Mouse (Mus musculus): Measurements from ENCODE around the gene Cdh4. TPM values are rescaled to one million over a fixed set of nuclear protein-coding genes. Genes with fewer than 3 reads are reported as not detected.

The Cdh4 gene
- polyA plus RNA-seq, 1 experiment from 2014 or later, result 8.2 TPM

DNA sequence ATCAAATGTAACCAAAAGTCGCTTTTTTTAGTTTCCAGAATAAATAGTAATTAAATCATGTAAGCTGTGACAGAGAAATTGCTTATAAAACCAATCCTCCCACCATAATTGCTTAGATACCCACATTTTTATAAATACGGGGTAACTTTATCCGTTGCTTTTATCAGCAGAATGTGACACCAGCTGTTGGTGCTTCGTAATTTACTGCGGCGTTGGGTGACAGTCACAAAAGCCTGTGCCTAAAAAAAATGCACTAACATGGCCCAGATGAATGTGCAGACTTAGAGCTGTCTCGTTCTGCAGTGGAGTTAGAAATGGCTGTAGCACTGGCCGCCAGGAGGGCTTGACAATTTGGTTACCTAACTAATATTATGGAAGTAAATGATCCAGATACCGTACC is 337.0 kb downstream of the Cdh4 start:
- no peaks in the 10 kb centered on the region for H3K27me3 ChIP-seq (ENCODE audit: control insufficient read depth, insufficient read depth, low read length)
- 82% methylated on average over 9 of the region's 9 CpGs for WGBS
- H3K4me1 ChIP-seq (replicated peaks; ENCODE audit: control insufficient read depth, insufficient read depth, low read length), result peaks cover 2% of the 10 kb centered on the region; the same call in 1 of the 2 replicates
- H3K36me3 ChIP-seq (ENCODE audit: control insufficient read depth, insufficient read depth, low read length), result no peaks in the 10 kb centered on the region
- H3K9me3 ChIP-seq (ENCODE audit: control insufficient read depth, low read length), result no peaks in the 10 kb centered on the region
- no peak overlapping the region for H3K4me2 ChIP-seq (replicated peaks; ENCODE audit: low read depth, low read length)
- no peak overlapping the region for H3K9ac ChIP-seq (ENCODE audit: low read depth, low read length)
- DNase-seq (ENCODE audit: low spot score) (no peak), ATAC-seq (ENCODE audit: low FRiP score) (no peak)
- no peak overlapping the region for H3K4me3 ChIP-seq (ENCODE audit: low read depth, low read length)
- H3K27ac ChIP-seq (ENCODE audit: low read depth, low read length), result no peak overlapping the region

DNA sequence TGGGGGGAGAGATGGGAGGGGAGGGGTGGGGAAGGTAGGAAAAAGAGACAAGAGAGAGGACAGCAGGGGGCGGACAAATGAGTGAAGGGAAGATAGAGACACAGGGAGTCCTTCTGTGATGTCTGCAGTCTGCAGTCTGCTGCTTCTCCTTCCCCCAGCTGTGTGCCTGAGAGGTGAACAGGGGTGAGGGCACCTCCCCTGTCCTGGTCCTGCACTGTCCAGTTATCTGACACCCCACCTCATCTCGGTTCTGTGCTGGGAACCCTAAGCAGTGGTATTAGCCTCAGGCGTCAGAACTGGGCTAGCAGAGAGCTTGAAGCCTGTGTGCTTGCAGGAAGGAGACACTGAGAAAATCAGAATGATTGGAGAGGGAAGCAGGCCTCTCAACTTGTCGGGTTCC is 338.7 kb downstream of the Cdh4 start:
- no peak overlapping the region for H3K27ac ChIP-seq (ENCODE audit: low read depth, low read length)
- 41% methylated on average over 4 of the region's 4 CpGs for WGBS
- ATAC-seq (ENCODE audit: low FRiP score) (no peak), DNase-seq (ENCODE audit: low spot score) (no peak)
- H3K36me3 ChIP-seq (ENCODE audit: control insufficient read depth, insufficient read depth, low read length), result no peaks in the 10 kb centered on the region
- no peak overlapping the region for H3K9ac ChIP-seq (ENCODE audit: low read depth, low read length)
- H3K4me1 ChIP-seq (replicated peaks; ENCODE audit: control insufficient read depth, insufficient read depth, low read length), result no peaks in the 10 kb centered on the region
- no peak overlapping the region for H3K4me3 ChIP-seq (ENCODE audit: low read depth, low read length)
- no peaks in the 10 kb centered on the region for H3K27me3 ChIP-seq (ENCODE audit: control insufficient read depth, insufficient read depth, low read length)
- no peak overlapping the region for H3K4me2 ChIP-seq (replicated peaks; ENCODE audit: low read depth, low read length)
- no peaks in the 10 kb centered on the region for H3K9me3 ChIP-seq (ENCODE audit: control insufficient read depth, low read length)

DNA sequence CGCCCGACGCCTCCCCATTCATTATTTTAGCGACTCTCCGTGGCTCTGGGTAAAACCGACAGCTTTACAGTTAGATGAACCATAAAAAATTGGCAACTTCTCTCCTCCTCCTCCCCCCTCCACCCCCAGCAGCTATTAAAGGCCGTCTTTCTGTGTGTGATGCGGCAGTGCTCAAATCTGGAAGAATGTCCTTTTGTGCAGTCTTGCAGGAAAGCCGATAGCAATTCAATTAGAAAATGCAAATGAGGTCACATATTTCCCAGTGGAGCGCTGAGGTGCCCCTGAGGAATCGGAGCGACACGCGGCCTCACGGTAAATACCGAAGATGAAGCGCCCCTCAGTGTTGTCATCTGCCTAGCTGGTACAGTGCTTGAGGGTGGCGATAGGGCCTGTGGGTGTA is 345.0 kb downstream of the Cdh4 start:
- H3K27me3 ChIP-seq (ENCODE audit: control insufficient read depth, insufficient read depth, low read length), result no peaks in the 10 kb centered on the region
- no peak overlapping the region for H3K4me3 ChIP-seq (ENCODE audit: low read depth, low read length)
- no peaks in the 10 kb centered on the region for H3K9me3 ChIP-seq (ENCODE audit: control insufficient read depth, low read length)
- ATAC-seq (ENCODE audit: low FRiP score), result peak; percentile 86
- 31% methylated on average over 18 of the region's 18 CpGs for WGBS
- H3K27ac ChIP-seq (ENCODE audit: low read depth, low read length), result peak overlapping the region; percentile 59; the same call in 1 of the 2 replicates
- H3K9ac ChIP-seq (ENCODE audit: low read depth, low read length), result no peak overlapping the region
- H3K4me1 ChIP-seq (replicated peaks; ENCODE audit: control insufficient read depth, insufficient read depth, low read length), result peaks cover 2% of the 10 kb centered on the region; the same call in 1 of the 2 replicates
- DNase-seq (ENCODE audit: low spot score), result peak; percentile 59
- H3K4me2 ChIP-seq (replicated peaks; ENCODE audit: low read depth, low read length), result no peak overlapping the region
- no peaks in the 10 kb centered on the region for H3K36me3 ChIP-seq (ENCODE audit: control insufficient read depth, insufficient read depth, low read length)

DNA sequence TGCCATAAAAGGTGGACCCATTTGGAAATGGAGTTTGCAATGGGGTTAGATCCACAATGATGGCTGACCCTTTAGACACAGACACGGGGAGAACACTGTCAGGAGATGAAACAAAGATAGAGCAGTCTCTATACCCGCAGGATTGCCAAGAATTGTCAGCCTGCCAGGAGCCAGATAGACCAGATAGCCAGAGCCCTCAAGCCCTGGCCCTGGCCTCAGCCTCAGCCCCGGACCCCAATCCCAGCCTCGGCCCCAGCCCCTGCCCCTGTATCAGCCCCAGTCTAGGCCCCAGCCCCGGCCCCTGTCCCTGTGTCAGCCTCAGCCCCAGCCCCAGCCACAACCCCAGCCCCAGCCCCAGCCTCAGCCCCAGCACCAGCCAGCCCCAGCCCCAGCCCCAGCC is 345.6 kb downstream of the Cdh4 start:
- ATAC-seq (ENCODE audit: low FRiP score) (peak; percentile 61), DNase-seq (ENCODE audit: low spot score) (no peak)
- WGBS, result 54% methylated on average over 5 of the region's 5 CpGs
- H3K27ac ChIP-seq (ENCODE audit: low read depth, low read length), result peak overlapping the region; percentile 54
- peaks cover 2% of the 10 kb centered on the region; the same call in 1 of the 2 replicates for H3K4me1 ChIP-seq (replicated peaks; ENCODE audit: control insufficient read depth, insufficient read depth, low read length)
- no peaks in the 10 kb centered on the region for H3K27me3 ChIP-seq (ENCODE audit: control insufficient read depth, insufficient read depth, low read length)
- H3K4me3 ChIP-seq (ENCODE audit: low read depth, low read length), result no peak overlapping the region
- H3K4me2 ChIP-seq (replicated peaks; ENCODE audit: low read depth, low read length), result no peak overlapping the region
- no peak overlapping the region for H3K9ac ChIP-seq (ENCODE audit: low read depth, low read length)
- H3K36me3 ChIP-seq (ENCODE audit: control insufficient read depth, insufficient read depth, low read length), result no peaks in the 10 kb centered on the region
- no peaks in the 10 kb centered on the region for H3K9me3 ChIP-seq (ENCODE audit: control insufficient read depth, low read length)

DNA sequence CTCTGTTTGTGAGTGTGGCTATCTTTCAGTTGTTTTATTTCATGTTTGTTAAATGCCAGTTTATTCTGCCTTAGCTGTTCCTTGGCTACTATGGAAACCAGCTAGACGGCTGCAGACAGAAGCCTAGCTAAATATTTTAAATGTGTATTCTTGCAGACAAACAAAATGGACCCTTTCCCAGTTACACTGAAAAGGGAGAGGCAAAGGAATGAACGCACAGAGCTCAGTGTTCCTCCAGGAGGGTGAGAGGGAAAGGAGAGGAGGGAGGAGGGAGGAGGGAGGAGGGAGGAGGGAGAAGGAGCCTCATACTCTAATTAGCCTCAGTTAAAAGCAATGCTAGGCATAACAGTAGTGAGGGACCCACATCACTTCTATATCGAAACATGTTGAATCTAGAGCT is 348.5 kb downstream of the Cdh4 start:
- DNase-seq (ENCODE audit: low spot score), result no peak
- Histone ChIP-seq H3K27ac (ENCODE audit: low read depth, low read length) (no peak overlapping the region), H3K4me1 (replicated peaks; ENCODE audit: control insufficient read depth, insufficient read depth, low read length) (peaks cover 2% of the 10 kb centered on the region; the same call in 1 of the 2 replicates)

DNA sequence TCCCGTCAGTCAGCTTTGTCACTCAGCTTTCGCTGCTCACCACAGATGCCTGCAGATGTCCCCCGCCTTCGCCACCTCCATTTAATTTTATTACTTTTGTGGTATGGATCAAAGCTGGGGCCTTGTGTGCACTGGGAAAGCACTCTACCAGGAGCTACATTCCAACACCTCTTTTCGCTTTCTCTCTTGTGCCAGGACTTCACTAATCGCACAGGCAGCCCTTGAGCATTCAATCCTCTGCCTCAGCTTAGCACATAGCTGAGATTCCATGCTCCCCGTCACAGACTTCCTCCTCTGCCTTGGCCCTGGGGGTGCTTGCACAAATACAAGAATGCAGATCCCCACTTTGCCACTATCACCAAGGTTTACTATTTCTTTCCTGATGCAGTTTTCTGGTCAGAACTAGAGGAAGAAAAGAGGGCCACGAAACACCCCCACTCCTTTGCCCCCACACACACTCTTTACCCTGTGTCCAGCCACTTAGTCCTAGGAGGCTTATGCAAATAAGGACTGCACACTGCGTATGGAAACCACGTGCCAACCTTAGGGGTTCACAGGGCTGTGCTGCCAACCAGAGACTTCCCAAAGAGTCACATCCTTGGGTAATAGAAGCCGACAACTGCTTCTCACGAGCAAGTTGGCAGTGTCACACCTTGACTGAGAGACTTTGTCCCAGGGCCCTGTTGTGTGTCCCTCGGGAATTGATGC is 350.3 kb downstream of the Cdh4 start:
- no peaks in the 10 kb centered on the region for H3K27me3 ChIP-seq (ENCODE audit: control insufficient read depth, insufficient read depth, low read length)
- H3K9me3 ChIP-seq (ENCODE audit: control insufficient read depth, low read length), result no peaks in the 10 kb centered on the region
- ATAC-seq (ENCODE audit: low FRiP score), result no peak
- 58% methylated on average over 13 of the region's 13 CpGs for WGBS
- no peaks in the 10 kb centered on the region for H3K4me1 ChIP-seq (replicated peaks; ENCODE audit: control insufficient read depth, insufficient read depth, low read length)
- H3K27ac ChIP-seq (ENCODE audit: low read depth, low read length), result no peak overlapping the region
- no peak overlapping the region for H3K9ac ChIP-seq (ENCODE audit: low read depth, low read length)
- no peak for DNase-seq (ENCODE audit: low spot score)
- no peak overlapping the region for H3K4me3 ChIP-seq (ENCODE audit: low read depth, low read length)
- no peaks in the 10 kb centered on the region for H3K36me3 ChIP-seq (ENCODE audit: control insufficient read depth, insufficient read depth, low read length)
- H3K4me2 ChIP-seq (replicated peaks; ENCODE audit: low read depth, low read length), result no peak overlapping the region

More for the DNA sequence above, 348.5 kb downstream of the Cdh4 start:
- 81% methylated on average over 3 of the region's 3 CpGs for WGBS
- no peak overlapping the region for H3K4me3 ChIP-seq (ENCODE audit: low read depth, low read length)
- ATAC-seq (ENCODE audit: low FRiP score), result no peak
- H3K9me3 ChIP-seq (ENCODE audit: control insufficient read depth, low read length), result no peaks in the 10 kb centered on the region
- no peaks in the 10 kb centered on the region for H3K36me3 ChIP-seq (ENCODE audit: control insufficient read depth, insufficient read depth, low read length)
- H3K4me2 ChIP-seq (replicated peaks; ENCODE audit: low read depth, low read length), result no peak overlapping the region
- no peak overlapping the region for H3K9ac ChIP-seq (ENCODE audit: low read depth, low read length)
- H3K27me3 ChIP-seq (ENCODE audit: control insufficient read depth, insufficient read depth, low read length), result no peaks in the 10 kb centered on the region

DNA sequence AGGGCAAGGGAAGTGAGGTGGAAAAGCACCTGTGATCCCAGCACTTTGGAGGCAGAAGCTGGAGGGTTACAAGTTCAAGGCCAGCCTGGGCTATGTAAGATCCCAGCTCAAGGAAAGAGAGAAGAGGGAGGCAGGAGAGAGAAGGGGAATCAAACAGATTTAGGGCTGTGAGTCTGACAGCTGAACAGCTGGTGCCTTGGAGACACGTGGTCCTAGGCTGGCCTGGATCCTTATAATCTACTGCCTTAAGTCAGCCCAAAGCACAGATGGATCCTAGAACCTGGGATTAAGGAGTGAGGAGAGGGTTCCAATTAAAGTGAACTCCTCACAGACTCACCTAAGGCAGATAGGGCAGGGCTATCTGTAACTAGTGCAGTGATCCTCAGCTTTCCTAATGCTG is 352.1 kb downstream of the Cdh4 start:
- no peak overlapping the region for H3K4me2 ChIP-seq (replicated peaks; ENCODE audit: low read depth, low read length)
- H3K9me3 ChIP-seq (ENCODE audit: control insufficient read depth, low read length), result no peaks in the 10 kb centered on the region
- no peak overlapping the region for H3K27ac ChIP-seq (ENCODE audit: low read depth, low read length)
- 67% methylated on average over 1 of the region's 1 CpGs for WGBS
- H3K4me1 ChIP-seq (replicated peaks; ENCODE audit: control insufficient read depth, insufficient read depth, low read length), result no peaks in the 10 kb centered on the region
- DNase-seq (ENCODE audit: low spot score) (no peak), ATAC-seq (ENCODE audit: low FRiP score) (no peak)
- H3K36me3 ChIP-seq (ENCODE audit: control insufficient read depth, insufficient read depth, low read length), result no peaks in the 10 kb centered on the region
- no peaks in the 10 kb centered on the region; the same call in 1 of the 2 replicates for H3K27me3 ChIP-seq (ENCODE audit: control insufficient read depth, insufficient read depth, low read length)
- H3K4me3 ChIP-seq (ENCODE audit: low read depth, low read length), result no peak overlapping the region
- H3K9ac ChIP-seq (ENCODE audit: low read depth, low read length), result no peak overlapping the region

DNA sequence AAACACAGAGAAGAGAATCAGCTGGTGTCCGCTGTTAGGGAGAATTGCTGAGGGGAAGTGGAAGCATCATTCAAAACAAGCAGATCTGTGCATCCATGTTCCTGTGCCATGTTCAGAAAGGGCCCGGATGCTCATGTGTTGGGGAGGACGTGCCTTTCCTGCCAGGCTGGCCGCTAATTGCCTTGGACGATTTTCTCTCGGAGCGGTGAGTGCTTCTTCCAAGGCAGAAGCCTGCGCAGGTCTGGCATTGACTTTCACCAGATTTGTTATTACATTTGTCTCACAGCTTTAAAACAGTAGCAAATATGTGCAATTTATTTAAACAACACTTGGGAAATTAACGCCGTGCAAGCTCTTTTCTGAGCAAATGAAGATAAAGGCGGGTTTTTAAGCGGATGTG is 353.2 kb downstream of the Cdh4 start:
- no peak overlapping the region for H3K9ac ChIP-seq (ENCODE audit: low read depth, low read length)
- no peaks in the 10 kb centered on the region for H3K9me3 ChIP-seq (ENCODE audit: control insufficient read depth, low read length)
- H3K4me2 ChIP-seq (replicated peaks; ENCODE audit: low read depth, low read length), result no peak overlapping the region
- 88% methylated on average over 12 of the region's 12 CpGs for WGBS
- H3K27me3 ChIP-seq (ENCODE audit: control insufficient read depth, insufficient read depth, low read length), result no peaks in the 10 kb centered on the region; the same call in 1 of the 2 replicates
- H3K4me1 ChIP-seq (replicated peaks; ENCODE audit: control insufficient read depth, insufficient read depth, low read length), result no peaks in the 10 kb centered on the region
- H3K4me3 ChIP-seq (ENCODE audit: low read depth, low read length), result no peak overlapping the region
- H3K27ac ChIP-seq (ENCODE audit: low read depth, low read length), result no peak overlapping the region
- H3K36me3 ChIP-seq (ENCODE audit: control insufficient read depth, insufficient read depth, low read length), result no peaks in the 10 kb centered on the region
- ATAC-seq (ENCODE audit: low FRiP score) (no peak), DNase-seq (ENCODE audit: low spot score) (no peak)

DNA sequence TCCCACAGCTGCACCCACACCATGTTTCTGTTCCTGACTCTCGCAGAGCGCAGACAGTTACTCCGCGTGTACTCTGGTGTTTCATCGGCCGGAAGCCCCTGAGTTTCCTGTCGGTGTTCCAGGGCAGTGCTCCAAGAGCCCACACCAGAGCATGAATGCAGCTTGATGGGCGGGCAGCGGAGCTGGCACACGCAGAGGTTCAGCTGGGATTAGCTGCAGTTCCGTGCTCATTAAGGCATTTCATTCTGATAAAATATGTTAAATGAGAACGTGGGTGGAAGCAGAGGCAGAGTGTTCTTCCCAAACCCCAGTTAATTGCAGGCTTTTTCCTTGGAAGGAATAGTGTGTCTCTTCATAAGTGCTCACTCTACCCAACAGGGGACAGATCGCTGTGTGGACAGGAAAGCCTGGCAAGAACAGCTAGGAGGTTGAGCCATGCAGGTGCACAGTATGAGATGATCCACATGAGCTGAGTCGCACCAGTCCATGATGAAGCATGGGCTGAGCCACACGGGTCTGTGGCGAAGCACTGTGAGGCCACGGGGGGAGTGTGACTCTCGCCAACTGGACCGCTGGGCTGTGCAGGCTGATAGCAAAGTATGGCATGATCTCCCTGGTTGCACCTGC is 357.8 kb downstream of the Cdh4 start:
- Histone ChIP-seq H3K27me3 (ENCODE audit: control insufficient read depth, insufficient read depth, low read length) (no peaks in the 10 kb centered on the region; the same call in 1 of the 2 replicates), H3K27ac (ENCODE audit: low read depth, low read length) (no peak overlapping the region), H3K4me1 (replicated peaks; ENCODE audit: control insufficient read depth, insufficient read depth, low read length) (no peaks in the 10 kb centered on the region), H3K4me2 (replicated peaks; ENCODE audit: low read depth, low read length) (no peak overlapping the region), H3K9me3 (ENCODE audit: control insufficient read depth, low read length) (no peaks in the 10 kb centered on the region), H3K4me3 (ENCODE audit: low read depth, low read length) (no peak overlapping the region), H3K9ac (ENCODE audit: low read depth, low read length) (no peak overlapping the region), H3K36me3 (ENCODE audit: control insufficient read depth, insufficient read depth, low read length) (no peaks in the 10 kb centered on the region)
- 90% methylated on average over 19 of the region's 19 CpGs for WGBS
- no peak for DNase-seq (ENCODE audit: low spot score)
- ATAC-seq (ENCODE audit: low FRiP score), result no peak

All from hindbrain, embryonic 11.5 days (tissue).